Mouse (Mus musculus) brain, embryonic 18.5 days (tissue): ENCODE measurements around the gene Prrx1.

ENCODE experiments used
- DNase-seq: peaks from one replicate; pipeline ENCODE4 v3.0.0-alpha.2; 2012; ENCODE audit warnings: low read depth, low spot score

Prrx1 gene

DNA sequence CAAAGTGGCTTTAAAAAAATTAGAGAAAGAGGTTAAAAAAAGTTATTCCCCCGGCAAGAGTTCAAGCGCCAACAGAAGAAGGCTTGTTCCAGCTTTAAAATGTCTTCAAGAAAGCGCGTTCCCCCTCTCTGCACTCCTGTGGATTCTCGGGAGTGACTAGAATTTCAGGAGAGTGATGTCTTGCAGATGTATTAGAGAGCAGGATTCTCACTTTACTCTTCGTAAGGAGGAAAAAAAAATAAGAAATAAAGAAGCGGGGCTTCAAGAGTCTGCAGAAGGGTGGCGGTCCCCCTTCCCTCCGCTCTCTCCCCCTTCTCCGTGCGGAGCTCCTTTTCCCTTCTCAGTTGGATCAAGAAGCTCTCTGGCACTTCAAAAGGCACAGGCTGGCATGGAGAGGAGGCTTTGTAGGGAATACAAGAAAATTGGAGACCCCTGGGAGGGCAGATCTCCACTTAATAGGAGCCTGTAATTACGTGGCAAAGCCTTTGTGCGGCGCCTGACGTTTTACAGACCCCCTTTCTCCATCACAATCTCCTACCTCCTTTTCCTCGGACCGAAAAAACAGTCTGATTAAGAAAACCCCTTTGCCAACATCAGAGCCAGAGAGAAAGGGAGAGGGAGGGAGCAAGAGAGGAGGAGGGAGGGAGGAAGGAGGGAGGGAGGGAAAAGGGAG lies at the start of gene Prrx1:
Gene Prrx1, minus strand, starts transcription at position 610 of the 673 bp plus-strand sequence.
- DNase-seq: no peak

- no peak for DNase-seq
Observed at GRCm38 (mm10) chr1:163362202-163362601, 48.7 kb upstream of the Prrx1 start.

DNA sequence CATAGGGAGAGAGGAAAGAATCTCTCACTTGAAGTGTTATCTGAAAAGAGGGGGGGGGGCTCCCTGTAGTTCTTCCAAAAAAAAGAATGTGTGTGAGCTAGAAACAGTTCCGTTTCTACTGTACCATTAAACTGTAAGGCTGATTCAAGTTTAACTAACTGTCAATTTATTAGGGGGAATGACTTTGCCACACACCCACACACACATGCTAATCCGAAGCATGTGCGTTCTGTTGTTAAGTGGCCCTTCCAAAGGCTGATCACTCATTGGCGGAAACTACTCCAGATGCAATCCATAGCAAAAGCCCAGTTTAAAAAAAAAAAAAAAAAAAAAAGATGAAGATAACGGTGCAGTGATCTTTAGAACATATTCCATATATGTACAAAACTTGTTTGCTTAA lies 47.9 kb upstream of the Prrx1 start:
- DNase-seq: no peak

- no peak for DNase-seq
Observed at GRCm38 (mm10) chr1:163360796-163361195, 47.3 kb upstream of the Prrx1 start.

DNA sequence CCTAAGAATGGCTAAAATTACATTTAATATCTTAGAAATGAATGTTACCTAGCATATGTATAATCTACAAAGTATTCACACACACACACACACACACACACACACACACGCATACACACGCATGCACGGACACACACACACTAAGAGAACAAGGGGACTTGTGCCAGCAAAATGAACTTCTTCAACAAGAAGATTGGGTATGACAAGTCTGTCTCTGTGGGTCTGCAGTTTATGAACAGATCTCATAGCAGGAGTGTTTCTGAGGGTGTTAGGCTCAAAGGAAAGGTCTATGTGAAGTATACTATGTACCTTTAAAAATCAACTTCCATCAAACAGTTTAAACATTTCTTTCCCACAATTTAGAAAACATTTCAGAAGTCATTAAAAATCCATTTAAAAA lies 46.0 kb upstream of the Prrx1 start:
- DNase-seq: no peak

- DNase-seq: no peak
Observed at GRCm38 (mm10) chr1:163358165-163358564, 44.7 kb upstream of the Prrx1 start.

- DNase-seq: no peak
Observed at GRCm38 (mm10) chr1:163357733-163358132, 44.2 kb upstream of the Prrx1 start.

GRCm38 (mm10) chr1:163356167-163356566 lies 42.7 kb upstream of the Prrx1 start:
- no peak for DNase-seq

GRCm38 (mm10) chr1:163355626-163356156 lies 42.2 kb upstream of the Prrx1 start:
- DNase-seq: no peak

DNA sequence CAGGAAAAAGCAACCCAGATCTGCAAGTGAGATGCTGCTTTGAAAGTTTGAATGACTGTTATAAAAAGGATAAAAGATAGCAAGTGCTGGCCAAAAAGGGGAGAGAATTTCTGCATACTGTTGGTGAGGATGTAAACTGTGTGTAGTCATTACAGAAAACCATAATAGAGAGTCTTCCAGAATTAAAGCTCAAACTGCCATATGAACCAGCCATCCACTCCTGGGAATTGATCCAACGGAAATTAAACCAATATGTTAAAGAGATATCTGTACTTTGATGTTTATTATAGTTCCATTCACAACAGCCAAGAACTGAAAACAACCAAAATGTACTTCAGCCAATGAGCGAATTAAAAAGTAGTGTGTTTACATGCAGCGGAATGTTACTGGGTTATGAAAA lies 37.5 kb upstream of the Prrx1 start:
- no peak for DNase-seq

DNA sequence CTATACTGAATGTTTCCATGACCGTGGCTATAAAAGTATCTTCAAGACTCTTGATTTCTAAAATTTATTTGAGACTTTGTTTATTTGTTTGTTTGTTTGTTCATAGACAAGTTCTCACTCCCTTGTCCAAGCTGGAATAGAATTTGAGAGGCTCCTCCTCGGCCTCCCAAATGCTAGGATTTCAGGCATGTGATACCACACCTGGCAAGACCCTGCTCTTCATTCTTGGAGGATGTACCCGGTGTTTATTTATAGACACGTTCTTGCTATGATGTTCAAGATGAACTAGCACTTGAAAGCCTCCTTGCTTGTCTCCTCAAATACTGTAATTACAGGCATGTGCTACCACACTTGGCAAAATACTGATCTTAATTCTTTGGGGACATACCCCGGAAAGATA lies 32.0 kb upstream of the Prrx1 start:
- no peak for DNase-seq

GRCm38 (mm10) chr1:163344931-163345330 lies 31.4 kb upstream of the Prrx1 start:
- DNase-seq: no peak

GRCm38 (mm10) chr1:163339219-163339561 lies 25.7 kb upstream of the Prrx1 start:
- no peak for DNase-seq

- DNase-seq: no peak
Observed at GRCm38 (mm10) chr1:163338525-163339218, 25.2 kb upstream of the Prrx1 start.

DNA sequence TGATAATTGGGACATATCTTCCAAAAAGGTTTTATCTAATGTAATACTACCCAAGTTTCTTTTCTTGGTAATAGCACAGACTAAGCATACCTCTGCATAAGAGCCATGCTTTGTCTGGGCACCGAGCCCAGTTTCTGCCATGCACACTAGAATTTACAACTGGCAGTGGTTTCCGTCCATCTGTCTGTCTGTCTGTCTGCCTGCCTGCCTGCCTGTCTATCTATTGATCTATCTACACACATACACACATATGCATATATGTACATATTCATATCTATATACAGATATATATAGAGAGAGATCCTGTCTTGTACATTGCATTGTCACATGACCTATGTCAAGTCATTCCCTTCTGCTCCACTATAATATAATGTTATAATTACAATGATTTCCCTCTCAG lies 24.3 kb upstream of the Prrx1 start:
- no peak for DNase-seq

DNA sequence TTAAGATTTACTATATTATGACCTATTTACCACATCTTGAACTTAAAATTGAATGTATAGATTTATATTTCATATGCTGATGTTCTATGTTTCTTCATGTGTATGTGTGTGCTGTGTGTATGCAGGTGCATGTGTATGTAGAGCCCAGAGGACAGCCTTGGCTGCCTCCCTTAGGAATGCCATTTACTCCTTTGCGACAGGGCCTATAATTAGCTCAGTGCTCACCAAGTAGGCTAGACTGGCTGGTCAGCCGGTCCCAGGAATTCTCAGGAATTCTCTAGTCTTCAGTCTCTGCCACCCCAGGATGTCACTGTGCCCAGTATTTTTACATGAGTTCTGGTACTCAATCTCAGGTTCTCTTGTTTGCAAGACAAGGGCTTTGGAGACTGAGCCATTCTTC lies 13.8 kb upstream of the Prrx1 start:
- DNase-seq: no peak

GRCm38 (mm10) chr1:163319669-163320571 lies 6.4 kb upstream of the Prrx1 start:
- no peak for DNase-seq

DNA sequence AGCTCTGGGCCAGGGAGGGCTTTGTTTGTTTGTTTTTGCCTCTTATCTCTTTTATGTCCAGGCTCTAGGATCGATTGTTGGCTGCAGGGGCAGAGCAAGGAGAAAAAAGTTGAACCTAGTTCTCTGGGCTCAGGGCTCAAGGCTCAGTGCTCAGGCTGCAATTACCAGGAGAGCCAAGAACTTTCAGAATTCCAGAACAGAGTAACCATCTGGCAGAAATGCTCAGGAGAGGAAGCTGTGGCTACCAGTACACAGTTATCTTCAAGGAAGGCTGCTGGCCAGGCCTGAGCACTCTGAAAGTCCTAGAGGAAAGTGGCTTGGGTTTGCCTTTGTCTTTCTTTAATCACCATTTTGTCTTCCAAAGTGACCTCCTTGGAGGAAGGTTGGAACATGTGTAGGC lies 3.4 kb upstream of the Prrx1 start:
- DNase-seq: no peak

DNA sequence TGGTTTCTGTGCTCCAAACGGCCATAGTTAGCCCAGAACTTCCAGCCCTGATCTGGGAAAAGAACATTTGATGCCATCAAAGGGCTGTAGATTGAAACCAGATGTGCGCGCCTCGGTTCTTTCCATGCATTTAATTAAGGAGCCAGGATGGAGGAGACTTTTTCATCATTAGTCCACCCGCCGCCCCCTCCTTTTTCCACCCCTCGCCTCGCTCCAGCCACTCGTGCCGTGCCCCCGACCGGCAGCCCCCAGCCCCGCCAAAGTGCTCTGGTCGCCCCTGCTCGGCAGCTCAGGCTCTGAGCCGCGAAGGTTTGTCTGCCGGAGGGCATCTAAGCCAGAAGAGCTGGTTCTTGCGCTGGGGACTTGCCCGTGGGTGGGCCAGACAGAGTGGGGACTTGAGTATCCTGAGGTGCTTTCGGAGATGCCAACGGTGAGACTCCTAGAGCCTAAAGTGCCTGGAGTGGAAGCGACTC lies 1.4 kb upstream of the Prrx1 start:
- DNase-seq: no peak

DNA sequence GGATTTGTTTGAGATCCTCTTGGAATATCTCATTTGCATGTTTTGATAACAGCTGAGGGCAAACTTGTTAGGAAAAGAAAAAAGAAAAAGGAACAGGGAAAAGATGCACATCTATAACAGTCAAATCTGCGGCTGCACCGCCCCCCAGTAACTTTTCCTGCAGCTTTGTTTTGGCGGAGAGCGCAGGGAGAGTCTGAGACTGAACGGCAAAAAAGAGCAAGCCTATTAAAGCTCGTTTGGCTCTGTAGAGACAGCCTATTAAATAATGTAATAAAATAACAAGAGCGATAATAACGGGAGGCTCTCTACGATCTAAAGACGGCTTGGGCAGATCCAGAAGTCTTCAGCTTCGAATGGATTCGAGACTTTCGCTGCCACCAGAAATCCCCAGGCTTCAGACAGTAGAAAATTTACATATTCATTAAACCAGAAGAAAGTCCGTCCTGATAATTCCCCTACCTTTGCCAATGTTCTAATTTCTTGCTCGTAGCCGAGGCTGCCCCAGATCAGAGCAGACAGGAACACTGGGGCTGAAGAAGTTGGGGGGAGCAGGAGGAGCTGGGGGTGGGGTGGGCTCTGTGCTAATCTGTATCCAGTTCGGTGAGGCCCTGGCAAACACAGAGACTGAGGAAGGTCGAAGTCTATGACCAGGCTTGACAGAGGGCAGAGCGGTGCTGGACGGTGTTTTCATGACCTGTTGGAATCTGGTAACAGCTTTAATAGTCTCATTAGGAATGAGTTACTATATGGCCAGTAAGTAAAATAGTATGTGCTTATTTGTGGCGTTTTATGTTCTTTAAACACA lies 613 bp upstream of the Prrx1 start:
- DNase-seq: no peak
